Mouse (Mus musculus): ENCODE data around the gene Eid2.
"Not testable (repeated sequence)": the region's sequence is repeated elsewhere in the genome, so short reads cannot be mapped to it uniquely, and the experiment has no call there.

Eid2 gene

DNA sequence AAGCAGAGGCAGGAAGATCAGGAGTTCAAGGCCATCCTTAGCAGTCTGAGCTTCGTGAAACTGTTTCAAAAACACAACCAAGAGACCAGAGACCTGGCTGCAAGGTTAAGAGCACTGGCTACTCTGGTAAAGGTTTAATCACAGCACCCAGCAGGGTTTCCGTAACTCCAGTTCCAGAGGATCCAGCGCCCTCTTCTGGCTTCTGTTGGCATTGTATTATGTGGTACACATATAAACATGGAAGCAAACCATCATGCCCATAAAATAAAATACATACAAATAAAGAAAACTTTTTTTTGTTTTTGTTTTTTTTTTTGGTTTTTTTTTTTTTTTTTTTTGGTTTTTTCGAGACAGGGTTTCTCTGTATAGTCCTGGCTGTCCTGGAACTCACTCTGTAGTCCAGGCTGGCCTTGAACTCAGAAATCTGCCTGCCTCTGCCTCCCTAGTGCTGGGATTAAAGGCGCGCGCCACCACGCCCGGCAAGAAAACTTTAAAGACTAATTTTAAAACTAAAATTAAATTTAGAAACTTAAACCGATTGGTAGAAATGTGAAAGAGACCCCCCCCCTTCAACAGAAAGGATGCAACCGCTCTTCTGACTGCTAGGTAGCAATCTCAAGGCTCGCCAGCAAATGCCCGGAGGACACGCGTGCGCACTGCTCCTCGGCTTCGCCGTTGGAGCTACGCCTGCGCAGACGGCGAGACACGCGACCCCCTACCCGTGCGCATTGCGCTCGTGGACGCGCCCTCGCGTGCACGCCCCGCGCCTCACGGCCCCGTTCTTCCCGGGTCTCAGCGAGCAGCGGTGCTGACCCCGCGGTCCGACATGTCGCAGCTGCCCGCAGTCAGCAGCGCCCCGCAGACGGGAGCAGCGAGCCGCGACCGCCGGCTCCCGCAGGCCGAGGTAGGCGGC, at the start of gene Eid2:
Gene Eid2 (plus strand): TSS at position 753 of the 913 bp plus-strand sequence.
- DNase-seq (ENCODE audit: low spot score), result peak; percentile 70

DNA sequence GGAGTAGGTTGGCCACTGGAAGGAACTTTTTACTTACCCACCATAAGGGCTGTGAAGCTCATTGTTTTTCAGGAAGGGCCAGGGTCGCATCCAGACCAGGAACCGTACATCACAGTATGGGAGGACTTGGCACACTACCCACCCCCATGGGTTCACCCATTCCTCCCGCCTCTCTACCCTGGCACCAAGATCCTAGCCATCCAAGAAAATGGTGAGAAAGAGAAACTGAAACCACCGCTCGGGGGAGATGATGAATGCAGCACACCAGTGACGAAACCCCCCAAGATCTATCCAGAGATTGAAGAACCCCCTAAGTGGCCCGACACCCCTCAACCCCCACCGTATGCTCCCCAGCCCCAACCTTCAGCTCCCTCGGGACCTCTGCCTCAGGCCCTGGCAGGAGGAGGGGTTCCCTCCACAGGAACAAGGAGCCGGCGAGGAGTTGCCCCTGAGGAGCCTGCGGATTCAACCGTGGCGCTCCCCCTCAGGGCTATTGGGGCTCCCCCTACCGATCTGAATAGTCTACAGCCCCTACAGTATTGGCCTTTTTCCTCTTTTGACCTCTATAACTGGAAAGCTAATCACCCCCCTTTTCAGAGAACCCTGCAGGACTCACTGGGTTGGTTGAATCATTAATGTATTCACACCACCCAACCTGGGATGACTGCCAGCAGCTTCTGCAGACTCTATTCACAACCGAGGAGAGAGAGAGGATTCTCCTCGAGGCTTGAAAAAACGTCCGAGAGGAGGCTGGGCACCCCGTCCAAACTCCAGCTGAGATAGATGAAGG, 48.5 kb upstream of the Eid2 start:
- DNase-seq (ENCODE audit: low spot score), result not testable (repeated sequence)

DNA sequence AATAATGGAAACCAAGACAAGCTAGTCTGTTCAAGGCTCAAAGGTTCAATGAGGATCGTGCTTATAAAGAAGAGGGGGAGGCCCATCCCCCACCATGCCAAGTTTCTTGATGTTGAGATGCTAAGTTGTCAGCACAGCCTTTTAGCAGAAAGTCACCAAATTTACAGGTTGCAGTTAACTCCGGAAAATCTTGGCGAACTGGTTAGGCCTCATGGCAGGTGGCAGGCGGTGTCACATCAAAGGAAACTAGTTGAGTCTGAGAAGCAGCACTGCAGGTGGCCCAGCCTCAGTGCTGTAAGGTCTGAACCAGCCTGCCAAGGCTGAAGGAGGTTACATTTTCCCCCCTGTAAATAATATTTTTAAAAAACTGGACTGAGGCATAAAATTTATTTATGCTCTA, 40.8 kb upstream of the Eid2 start:
- not testable (repeated sequence) for DNase-seq (ENCODE audit: low spot score)

DNA sequence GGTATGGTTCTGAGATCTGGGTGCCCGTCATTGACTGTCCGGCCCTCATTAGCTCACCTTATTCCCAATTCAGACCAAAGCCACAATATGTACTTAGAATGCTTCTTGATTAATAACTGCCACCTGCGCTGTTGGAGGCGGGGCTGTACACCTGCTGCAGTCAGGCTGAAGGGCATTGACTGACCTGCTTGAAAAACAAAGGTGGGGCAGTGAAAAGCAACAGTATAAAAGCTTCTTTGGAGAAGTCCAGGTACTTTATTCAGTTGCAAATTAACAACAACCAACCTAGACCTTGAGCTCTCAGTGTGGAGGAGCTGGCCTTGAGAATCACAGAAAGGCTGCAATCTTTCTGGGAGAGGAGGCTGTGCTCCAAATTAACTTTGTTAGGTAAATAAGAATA, 40.3 kb upstream of the Eid2 start:
- DNase-seq (ENCODE audit: low spot score), result not testable (repeated sequence)

DNA sequence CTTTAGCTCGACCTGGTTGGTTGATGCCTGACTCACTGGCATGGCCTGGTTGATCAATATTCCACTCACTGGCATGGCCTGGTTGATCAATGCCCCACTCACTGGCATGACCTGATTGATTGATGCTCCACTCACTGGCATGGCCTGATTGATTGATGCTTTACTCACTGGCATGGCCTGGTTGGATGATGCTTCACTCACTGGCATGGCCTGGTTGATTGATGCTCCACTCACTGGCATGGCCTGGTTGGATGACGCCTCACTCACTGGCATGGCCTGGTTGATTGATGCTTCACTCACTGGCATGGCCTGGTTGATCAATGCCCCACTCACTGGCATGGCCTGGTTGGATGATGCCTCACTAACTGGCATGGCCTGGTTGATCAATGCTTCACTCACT, 23.7 kb upstream of the Eid2 start:
- DNase-seq (ENCODE audit: low spot score), result not testable (repeated sequence)

DNA sequence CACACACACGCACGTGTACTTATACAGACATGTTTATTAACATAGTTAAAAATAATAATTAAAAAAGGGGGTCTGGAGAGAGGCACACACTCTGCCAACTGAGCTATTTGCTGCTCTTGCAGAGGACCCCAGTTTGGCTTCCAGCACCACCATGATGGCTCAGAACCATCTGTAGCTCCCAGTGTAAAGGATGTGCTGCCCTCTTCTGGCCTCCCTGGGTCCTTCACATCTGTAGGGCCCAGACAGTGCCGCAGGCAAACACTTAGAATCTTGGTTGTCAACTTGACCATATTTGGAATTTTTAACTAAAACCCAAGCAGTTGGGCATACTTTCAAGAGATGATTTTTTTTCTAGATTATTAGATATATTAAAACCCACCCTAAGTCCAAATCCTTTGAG, 18.7 kb upstream of the Eid2 start:
- DNase-seq (ENCODE audit: low spot score), result no peak

DNA sequence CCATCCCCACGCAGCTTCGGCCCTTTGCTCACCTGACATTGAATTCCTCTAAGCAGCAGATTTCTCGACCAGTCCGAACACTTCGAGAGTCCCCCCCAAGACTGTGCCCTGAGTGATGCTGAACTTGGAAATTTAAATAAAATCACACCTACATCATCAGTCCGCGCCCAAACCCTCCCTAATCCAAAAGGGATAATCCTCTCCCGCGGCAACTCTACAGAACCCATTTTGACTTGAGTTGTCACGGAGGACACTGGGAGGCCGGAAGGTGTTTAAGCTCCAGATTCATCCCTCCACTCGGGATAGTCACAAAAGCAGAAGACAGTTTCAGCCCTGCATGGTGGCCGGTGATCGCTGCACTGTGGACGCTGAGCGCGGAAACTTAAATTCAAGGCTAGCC, 15.7 kb upstream of the Eid2 start:
- DNase-seq (ENCODE audit: low spot score), result no peak

DNA sequence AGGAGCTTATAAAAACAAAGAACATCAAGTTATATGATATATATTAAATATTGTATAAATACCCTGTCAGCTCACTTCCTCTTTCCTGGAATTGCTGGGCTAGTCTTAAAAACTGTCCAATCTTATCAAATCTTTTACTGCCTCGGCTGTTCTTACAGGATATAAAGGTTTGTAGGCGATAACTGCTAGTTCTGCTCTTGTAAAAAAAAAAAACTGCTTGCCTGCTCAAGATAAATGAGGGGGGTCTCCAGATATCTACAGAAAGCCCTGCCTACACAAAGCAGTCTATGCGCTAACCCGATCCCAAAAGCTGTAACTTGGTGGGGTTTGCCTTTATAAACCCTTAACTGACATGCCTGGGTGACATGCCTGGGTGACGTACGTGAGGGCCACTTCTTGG, 13.1 kb upstream of the Eid2 start:
- no peak for DNase-seq (ENCODE audit: low spot score)

DNA sequence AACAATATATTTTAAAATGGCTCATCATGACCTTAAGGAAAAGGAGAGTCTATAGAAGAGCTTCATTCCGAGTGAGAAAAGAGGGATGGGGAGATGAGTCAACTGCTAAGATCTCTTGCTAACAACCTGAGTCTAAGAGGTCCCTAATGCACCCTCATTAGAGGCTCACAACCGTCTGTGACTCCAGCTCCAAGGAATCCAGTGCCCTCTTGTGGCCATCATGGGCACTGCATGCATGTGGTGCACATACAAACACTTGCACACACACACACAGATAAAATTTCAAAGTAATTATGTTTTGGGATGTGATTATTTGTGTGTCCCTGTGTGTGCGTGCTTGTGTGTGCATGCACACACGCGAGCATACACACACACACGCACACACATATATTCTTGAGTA, 12.2 kb upstream of the Eid2 start:
- no peak for DNase-seq (ENCODE audit: low spot score)

DNA sequence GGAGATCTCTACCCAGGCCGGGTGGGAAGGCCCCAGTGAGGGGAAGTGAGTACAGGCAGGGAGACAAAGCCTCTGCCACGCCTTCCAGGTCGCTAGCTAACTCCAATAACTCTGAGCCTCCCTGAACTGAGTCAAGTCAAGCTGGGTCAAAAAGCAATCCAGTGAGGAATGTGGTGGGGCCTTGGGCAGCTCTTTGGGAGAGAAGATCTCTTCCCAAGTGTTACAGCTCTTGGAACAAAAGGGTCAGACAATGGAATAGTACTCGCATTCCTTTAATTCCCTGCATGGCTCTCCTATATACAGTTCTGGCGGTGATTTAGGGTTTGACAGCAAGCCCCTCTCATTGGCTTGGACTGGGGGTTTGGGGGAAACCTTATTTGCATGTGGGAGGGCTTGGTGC, 4.8 kb upstream of the Eid2 start:
- DNase-seq (ENCODE audit: low spot score), result no peak

DNA sequence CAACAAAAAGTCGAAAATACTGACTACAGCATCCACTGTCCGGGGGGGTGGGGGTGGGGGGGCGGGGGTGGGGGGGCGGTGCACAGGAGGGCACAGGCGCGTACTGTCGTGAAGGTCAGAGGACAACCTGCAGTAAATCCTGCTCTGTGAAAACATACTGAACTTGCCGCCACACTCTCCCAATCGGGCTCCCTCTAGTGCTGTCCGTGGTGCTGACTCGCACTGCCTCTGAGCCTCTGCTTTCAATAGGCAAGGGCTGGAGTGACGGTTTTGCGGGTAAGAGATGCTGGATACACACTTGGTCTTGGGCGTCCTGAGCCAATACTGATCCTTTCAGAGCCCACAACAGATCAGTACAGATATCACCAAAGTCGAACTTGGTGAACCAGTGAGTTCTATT, 3.9 kb upstream of the Eid2 start:
- peak; percentile 62 for DNase-seq (ENCODE audit: low spot score)

DNA sequence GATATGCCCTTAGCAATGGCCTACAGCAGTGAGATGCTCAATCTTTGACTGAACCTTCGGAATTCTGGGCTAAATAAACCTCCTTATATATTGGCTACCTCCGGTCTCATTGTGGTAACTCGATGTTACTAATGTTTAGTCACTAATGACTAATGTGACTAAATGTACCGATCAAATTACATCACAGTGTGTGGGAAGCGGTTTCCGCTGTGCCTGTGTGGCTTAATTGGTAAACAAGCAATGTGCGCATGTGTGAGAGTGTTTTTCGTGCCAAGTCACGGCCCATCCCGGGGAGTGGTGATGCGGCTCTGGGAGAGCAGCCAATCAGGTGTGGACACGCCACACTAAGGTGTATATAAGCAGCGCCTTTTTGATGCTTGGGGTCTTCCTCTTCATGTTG, 2.3 kb upstream of the Eid2 start:
- DNase-seq (ENCODE audit: low spot score), result no peak

DNA sequence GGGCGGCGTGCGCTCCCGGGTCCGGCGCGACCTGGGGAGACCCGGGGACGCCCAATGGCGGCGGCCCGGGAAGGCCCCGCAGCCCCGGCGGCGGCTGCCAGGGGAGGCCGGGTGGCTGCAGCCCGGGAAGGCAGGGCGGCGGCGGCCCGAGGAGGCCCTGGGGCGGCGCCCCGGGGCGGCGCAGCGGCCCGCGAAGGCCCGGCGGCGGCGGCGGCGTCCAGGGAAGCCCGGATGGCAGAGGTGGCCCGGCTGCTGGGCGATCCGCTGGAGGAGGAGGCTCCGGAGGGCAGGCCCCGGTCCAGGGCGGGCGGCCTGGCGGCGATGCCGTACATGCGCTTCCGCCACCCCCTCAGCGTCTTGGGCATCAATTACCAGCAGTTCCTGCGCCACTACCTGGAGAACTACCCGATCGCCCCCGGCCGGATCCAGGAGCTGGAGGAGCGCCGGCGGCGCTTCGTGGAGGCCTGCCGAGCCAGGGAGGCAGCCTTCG, 406 bp downstream of the Eid2 start:
- DNase-seq (ENCODE audit: low spot score), result peak; percentile 49

DNA sequence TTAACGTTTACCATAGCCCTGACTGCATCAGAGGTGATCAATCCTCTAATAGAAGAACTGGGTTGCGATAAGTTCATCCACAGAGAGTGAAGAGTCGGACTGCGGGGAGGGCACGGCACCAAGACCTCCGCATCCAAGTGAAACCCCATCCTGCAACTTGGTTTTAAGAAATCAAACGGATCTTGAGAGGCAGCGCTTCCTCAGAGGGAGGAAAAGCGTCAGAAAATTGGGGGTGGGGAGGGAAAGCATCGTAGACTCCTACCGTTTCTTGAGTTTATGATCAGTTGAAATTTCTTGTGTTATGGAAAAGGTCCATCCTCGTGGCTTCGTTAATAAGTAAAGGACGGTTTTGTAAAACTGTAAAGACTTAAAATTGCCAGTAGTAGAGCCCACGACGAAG, 895 bp downstream of the Eid2 start:
- DNase-seq (ENCODE audit: low spot score), result no peak

DNA sequence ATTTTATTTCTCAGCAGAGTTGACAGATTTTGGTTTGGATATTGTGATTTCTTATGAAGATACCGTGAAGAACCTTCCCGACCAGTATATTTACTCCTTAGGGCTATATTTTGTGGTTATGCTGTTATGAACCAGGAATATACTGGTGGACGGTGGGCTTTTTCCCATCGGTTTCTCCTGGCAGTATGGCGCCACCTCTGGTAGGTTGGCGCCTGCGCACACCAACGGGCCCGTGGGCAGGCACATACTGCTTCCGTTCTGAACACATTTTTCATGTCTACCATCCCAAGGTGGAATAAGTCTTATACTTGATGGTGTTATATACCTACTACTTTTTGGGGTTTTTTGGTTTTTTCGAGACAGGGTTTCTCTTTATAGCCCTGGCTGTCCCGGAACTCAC, 1.7 kb downstream of the Eid2 start:
- DNase-seq (ENCODE audit: low spot score), result no peak

DNA sequence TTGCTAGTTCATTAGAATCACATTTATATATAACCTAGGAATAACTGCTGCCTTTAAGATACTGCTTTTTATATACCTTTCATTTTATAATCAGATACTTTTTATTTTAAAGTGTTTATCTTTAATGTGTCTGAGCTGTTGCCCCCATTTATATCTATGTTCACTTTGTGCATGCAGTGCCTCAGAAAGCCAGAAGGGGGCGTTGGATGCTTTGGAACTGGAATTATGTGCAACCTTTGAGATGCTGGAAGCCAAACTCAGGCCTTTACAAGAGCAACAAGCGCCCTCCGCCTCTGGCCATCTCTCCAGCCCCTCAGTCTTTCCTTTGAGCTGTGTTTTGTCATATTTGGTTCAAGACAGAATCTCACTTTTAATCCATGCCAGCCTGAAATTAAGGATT, 4.1 kb downstream of the Eid2 start:
- DNase-seq (ENCODE audit: low spot score), result no peak

DNA sequence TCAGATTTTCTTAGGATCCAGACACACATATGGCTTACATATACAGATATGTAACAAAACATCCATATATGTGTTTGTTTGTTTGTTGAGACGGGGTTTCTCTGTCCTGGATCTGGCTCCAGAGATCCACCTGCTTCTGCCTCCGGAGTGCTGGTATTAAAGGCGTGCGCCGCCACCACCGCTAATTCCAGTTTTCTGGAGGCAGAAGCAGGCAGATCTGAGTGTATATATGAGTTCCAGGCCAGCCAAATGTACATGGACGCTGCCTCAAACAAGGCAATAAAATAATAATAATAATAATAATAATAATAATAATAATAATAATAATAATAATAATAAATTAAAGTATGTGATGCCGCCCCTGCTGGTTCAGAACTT, 9.5 kb downstream of the Eid2 start:
- DNase-seq (ENCODE audit: low spot score), result no peak

DNA sequence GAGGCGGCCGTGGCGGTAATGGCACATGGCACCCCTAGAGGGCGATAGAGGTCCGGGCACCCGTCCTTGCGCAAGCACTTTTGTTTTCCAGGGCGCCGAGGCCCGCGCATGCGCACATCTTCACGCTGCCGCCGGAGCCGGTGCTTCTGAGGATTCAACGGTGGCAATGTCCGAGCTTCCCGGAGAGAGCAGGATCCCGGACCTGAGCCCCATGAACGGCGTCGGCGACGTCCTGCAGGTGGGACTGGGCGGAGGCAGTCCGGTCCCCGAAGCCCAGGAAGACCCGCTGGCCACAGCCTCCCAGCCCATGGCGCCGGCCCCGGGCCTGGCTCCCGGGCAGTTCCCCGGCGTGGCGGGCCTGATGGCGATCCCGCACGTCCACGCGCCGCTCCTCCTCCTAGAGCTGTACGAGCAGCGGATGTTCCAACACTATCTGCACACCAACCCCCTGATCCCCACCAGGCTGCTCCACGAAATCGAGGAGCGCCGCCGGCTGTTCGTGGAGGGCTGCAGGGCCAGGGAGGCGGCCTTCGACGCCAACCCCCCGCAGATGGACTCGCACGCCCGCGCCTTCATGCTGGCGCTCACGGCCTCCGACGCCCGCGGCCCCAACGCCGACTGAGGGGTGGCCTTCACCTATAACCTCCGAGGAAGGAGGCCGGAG, 10.1 kb downstream of the Eid2 start, which contains the start of gene Eid2b:
Gene Eid2b (plus strand): TSS at position 125 of the 664 bp plus-strand sequence.
- peak; percentile 98 for DNase-seq (ENCODE audit: low spot score)

DNA sequence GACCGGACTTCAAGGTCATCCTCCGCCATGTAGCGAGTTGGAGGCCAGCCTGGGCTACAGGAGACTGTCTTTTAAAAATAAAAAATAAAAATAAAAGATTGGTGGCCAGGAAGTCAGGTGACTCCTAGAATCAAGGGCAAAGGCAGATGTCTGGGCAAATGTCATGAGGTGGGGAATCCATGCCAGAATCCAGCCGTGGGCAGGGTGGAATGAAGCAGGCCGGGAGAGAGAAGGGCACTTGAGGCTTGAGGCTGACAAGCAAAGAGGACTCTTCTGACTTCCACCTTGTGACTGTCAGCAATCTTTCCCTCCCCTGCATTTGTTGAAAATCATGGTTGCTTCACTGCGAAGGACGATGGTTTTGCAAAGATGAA, 10.6 kb downstream of the Eid2 start:
- DNase-seq (ENCODE audit: low spot score), result no peak

DNA sequence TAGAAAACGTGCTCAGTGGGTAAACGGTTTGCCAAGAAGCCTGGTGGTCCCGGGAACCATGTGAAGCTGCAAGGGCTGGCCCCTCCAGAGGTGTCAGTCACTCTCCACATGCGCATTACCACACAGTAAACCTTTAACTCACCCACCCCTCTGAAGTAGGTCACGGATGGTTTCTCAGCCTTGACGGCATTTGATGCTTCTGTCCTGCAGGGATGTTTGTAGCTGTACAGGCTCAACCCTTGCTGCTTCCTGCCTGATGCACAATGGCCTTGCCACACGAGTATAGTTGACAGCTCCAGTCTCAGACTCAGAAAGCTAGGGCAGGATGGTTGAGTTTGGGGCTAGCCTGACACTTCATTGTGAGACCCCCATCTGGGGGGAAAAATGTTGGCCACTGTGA, 12.9 kb downstream of the Eid2 start:
- no peak for DNase-seq (ENCODE audit: low spot score)

DNA sequence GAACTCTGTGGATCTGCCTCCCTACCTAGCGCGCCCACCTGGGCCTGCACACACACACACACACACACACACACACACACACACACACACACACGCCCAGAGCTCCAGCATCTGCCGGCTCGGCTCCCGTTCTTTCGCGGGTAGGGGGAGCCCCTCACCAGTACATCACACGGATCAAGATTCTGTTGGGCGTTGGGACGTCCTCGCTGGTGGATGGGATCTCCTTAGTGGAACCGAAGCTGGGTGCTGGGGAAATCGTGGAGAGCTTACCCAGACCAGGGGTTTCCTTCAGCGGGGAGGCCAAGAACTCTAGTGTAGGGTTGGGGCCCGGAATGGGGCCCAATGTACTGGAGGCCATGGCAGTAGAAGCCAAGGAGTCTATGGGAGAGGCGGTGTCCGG, 22.5 kb downstream of the Eid2 start:
- DNase-seq (ENCODE audit: low spot score), result no peak

Data from ovary, postnatal 10 days (tissue).